Mouse (Mus musculus): ENCODE measurements around the gene Rora. TPM values are rescaled to one million over a fixed set of nuclear protein-coding genes. Genes with fewer than 3 reads are reported as not detected.

Gene Rora
- polyA plus RNA-seq, 1 experiment from 2014 or later: 7.6 TPM

DNA sequence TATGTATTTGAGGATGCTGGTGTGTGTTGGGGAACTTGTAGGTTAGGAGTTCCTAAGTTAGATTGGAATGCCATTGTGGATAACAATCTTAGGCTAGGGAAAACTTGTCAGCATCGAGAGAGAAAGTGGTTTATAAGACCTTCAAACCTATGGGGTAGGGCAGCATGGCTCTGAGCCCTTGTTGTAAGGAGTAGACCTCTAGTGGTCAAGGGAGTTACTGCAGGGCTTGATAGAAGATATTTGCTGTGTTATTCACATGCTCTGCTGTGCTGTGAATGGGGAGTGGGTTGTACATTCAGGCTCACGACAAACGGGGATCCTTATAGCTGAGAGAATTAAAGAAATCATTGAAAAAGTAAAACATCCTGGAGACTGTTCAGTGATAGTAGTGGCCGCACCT, 35.8 kb downstream of the Rora start:
- H3K4me3 ChIP-seq (replicated peaks): no peak overlapping the region
- H3K4me1 ChIP-seq: no peaks in the 10 kb centered on the region
- no peak for ATAC-seq (ENCODE audit: insufficient read depth, low FRiP score, low read depth)
- no peaks in the 10 kb centered on the region for H3K36me3 ChIP-seq
- H3K9ac ChIP-seq: no peak overlapping the region
- 37% methylated on average over 4 of the region's 4 CpGs for WGBS
- no peaks in the 10 kb centered on the region for H3K27me3 ChIP-seq (replicated peaks)
- H3K4me2 ChIP-seq: no peak overlapping the region
- no peak overlapping the region for H3K27ac ChIP-seq
- H3K9me3 ChIP-seq: no peaks in the 10 kb centered on the region

DNA sequence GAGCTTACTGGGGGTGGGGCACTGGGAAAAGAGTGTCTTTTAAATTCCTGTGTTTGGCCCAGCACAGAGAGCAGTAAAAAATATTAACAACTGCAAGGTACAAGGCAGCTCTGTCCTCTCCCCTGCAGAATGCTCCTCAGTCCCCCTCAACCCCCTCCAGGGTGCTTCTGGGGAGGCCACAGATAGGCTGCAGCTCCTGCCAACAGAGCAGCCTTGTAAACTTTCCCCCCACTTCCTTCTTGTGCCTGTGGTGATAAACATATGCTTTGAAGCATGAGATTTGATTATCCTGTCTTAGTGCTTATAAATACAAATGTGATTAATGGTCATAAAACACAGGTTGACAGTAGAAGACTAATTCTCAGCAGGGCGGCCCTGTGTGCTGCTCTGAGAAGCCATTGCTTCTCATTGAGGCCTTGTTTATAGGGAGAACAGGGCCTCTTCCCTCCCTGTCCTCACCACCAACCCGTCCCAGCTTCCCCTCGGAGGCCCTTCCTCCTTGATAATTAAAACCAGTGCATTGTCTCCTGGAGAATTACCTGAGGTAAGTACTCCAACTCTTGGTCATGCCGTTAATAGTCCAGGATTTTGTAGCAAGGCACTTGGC, 41.4 kb downstream of the Rora start:
- Histone ChIP-seq H3K27ac (no peak overlapping the region), H3K36me3 (no peaks in the 10 kb centered on the region), H3K4me2 (no peak overlapping the region), H3K9ac (no peak overlapping the region), H3K27me3 (replicated peaks) (no peaks in the 10 kb centered on the region), H3K4me1 (0 out of 2 replicates have a peak, but pooled peaks cover 8% of the 10 kb centered on the region), H3K4me3 (replicated peaks) (no peak overlapping the region), H3K9me3 (no peaks in the 10 kb centered on the region)
- 33% methylated on average over 4 of the region's 4 CpGs for WGBS
- no peak for ATAC-seq (ENCODE audit: insufficient read depth, low FRiP score, low read depth)

DNA sequence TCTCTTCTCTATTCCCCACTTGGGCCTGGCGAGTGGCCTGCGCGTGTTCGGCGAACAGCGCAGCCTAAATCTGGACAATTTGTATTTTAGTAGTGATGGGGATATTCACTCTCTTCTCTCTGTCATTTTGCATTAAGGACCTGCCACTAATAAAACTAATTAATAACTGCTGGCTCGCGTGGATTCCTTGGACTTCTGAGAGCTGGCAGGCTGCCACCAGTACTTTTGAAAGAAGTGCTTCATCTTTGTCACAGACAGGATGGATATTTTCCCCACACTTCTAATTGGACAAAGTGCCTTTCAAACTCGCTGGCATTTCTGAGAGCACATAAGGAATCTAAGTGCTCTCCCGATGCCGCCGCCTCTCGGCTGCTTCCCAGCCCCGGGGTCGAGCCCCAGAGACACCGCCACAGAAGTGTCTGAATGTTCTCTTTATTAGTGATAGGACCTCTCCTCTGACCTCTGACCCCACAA, 41.9 kb downstream of the Rora start:
- Histone ChIP-seq H3K27ac (no peak overlapping the region), H3K9ac (no peak overlapping the region), H3K4me3 (replicated peaks) (no peak overlapping the region), H3K9me3 (no peaks in the 10 kb centered on the region), H3K4me1 (0 out of 2 replicates have a peak, but pooled peaks cover 8% of the 10 kb centered on the region), H3K27me3 (replicated peaks) (no peaks in the 10 kb centered on the region), H3K4me2 (no peak overlapping the region), H3K36me3 (no peaks in the 10 kb centered on the region)
- no peak for ATAC-seq (ENCODE audit: insufficient read depth, low FRiP score, low read depth)
- 38% methylated on average over 16 of the region's 16 CpGs for WGBS

DNA sequence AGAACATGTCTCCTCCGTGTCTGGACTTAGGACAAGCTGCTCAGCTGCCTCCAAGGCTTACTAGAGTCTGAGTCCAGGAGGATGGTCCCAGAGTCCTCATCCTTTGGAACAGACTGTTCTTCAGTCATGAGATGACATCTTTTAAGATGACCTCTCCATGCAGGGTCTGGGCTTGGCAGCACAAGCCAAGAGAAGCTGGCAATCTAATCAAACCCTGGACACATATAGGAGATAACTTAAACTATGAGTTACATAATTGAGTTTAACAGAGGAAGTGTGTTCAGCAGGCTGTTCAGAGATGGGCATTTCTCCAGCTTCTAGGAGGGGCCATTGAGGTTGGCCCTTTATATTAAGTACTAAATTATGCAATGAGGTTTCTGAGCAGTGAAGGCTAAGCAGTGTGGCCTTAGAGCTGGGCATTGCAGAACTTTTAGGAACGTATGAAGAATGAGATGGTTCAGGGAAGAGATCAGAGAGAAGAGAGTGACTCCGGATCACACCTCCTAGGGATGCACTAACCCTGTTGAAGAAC, 42.9 kb downstream of the Rora start:
- ATAC-seq (ENCODE audit: insufficient read depth, low FRiP score, low read depth): no peak
- Histone ChIP-seq H3K4me2 (no peak overlapping the region), H3K36me3 (no peaks in the 10 kb centered on the region), H3K4me3 (replicated peaks) (no peak overlapping the region), H3K27me3 (replicated peaks) (no peaks in the 10 kb centered on the region), H3K9me3 (no peaks in the 10 kb centered on the region), H3K9ac (no peak overlapping the region), H3K4me1 (0 out of 2 replicates have a peak, but pooled peaks cover 8% of the 10 kb centered on the region), H3K27ac (no peak overlapping the region)
- WGBS: 85% methylated on average over 3 of the region's 3 CpGs

DNA sequence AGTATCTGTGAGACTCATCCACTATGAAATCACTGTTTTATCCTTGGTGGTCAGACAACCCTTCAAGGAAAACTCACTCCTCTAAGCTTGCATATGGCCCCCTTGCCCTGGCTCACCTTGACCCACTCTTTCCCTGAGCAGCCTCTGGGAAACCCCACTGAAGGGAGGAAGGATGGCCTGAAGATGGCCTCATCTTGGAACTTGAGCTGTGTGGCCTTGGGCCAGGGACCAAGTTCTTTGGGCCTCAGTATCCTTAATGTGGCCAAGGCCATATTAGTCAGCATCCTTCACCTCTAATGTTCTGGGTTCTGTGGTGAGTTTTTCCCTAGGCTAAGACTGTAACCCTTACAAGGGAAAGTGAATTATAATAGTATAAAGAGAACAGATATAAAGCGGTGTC, 45.8 kb downstream of the Rora start:
- H3K27me3 ChIP-seq (replicated peaks): no peaks in the 10 kb centered on the region
- H3K4me3 ChIP-seq (replicated peaks): no peak overlapping the region
- no peaks in the 10 kb centered on the region for H3K36me3 ChIP-seq
- H3K4me1 ChIP-seq: 0 out of 2 replicates have a peak, but pooled peaks cover 8% of the 10 kb centered on the region
- 75% methylated on average over 1 of the region's 1 CpGs for WGBS
- no peak for ATAC-seq (ENCODE audit: insufficient read depth, low FRiP score, low read depth)
- no peaks in the 10 kb centered on the region for H3K9me3 ChIP-seq
- no peak overlapping the region for H3K4me2 ChIP-seq
- H3K9ac ChIP-seq: no peak overlapping the region
- H3K27ac ChIP-seq: no peak overlapping the region

DNA sequence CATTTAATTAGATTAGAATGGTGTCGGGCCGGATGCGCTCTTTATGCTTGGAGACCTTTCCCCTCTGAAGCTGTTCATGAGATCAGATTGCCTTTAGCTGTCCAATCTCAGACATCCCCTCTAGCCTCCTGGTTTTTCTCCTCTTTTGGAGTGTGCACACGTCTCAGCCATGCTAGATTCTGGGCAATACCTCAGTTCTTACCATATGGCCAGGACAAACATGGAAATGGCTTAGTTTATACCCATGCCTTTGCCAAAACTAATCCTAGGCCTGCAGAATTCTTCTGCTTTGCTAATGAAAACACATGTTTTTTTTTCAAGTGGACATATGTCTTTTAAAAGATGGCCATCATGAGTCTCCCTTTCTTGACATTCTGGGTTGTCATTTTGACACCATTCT, 46.3 kb downstream of the Rora start:
- H3K4me2 ChIP-seq: no peak overlapping the region
- H3K36me3 ChIP-seq: no peaks in the 10 kb centered on the region
- no peaks in the 10 kb centered on the region for H3K27me3 ChIP-seq (replicated peaks)
- H3K27ac ChIP-seq: no peak overlapping the region
- ATAC-seq (ENCODE audit: insufficient read depth, low FRiP score, low read depth): no peak
- no peak overlapping the region for H3K4me3 ChIP-seq (replicated peaks)
- no peak overlapping the region for H3K9ac ChIP-seq
- 58% methylated on average over 4 of the region's 4 CpGs for WGBS
- no peaks in the 10 kb centered on the region for H3K9me3 ChIP-seq
- 0 out of 2 replicates have a peak, but pooled peaks cover 8% of the 10 kb centered on the region for H3K4me1 ChIP-seq

DNA sequence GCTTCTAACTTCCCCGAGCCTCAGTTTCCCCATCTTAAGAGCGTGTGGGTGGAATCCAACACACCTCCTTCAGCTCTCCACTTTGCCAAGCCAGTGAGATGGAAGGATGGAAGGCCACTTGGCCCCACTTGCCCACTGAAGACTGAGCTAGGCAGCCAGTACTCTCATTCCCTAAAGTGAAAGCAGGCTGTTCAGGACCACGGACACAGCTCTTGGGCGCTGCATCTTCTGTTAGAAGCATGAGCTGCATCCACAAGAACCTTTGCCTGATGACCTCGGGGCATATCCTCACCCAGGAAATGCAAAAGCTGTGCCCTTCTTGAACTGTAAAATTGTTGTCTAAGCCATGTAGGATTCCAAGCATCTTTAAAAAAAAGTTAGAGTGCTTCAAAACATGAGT, 54.0 kb downstream of the Rora start:
- ATAC-seq (ENCODE audit: insufficient read depth, low FRiP score, low read depth): no peak
- Histone ChIP-seq H3K27me3 (replicated peaks) (no peaks in the 10 kb centered on the region), H3K27ac (no peak overlapping the region), H3K4me1 (no peaks in the 10 kb centered on the region), H3K36me3 (no peaks in the 10 kb centered on the region), H3K9ac (no peak overlapping the region), H3K4me3 (replicated peaks) (no peak overlapping the region), H3K4me2 (no peak overlapping the region), H3K9me3 (no peaks in the 10 kb centered on the region)
- 59% methylated on average over 5 of the region's 5 CpGs for WGBS

DNA sequence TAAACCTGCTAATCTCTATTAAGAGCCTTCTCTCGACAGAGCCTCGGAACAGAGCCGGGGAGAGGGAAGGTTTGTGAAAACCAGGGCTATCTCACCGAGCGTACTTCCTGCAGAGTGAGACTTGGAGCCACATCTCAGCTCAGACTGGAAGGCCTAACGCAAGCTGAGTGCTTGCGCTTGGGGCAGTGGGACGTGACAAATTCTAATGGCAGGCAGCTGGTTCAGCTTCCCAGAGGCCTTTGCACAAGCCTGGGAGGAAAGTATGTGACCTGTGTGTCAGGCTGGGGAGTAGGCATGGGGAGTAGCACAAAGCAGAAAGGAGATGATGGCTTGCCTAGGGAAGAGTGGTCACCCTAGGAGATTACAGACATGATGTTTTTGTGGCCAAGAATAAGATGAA, 55.6 kb downstream of the Rora start:
- Histone ChIP-seq H3K9me3 (no peaks in the 10 kb centered on the region), H3K4me2 (no peak overlapping the region), H3K27ac (no peak overlapping the region), H3K4me3 (replicated peaks) (no peak overlapping the region), H3K4me1 (no peaks in the 10 kb centered on the region), H3K36me3 (no peaks in the 10 kb centered on the region), H3K9ac (no peak overlapping the region), H3K27me3 (replicated peaks) (no peaks in the 10 kb centered on the region)
- ATAC-seq (ENCODE audit: insufficient read depth, low FRiP score, low read depth): no peak
- 66% methylated on average over 8 of the region's 8 CpGs for WGBS

DNA sequence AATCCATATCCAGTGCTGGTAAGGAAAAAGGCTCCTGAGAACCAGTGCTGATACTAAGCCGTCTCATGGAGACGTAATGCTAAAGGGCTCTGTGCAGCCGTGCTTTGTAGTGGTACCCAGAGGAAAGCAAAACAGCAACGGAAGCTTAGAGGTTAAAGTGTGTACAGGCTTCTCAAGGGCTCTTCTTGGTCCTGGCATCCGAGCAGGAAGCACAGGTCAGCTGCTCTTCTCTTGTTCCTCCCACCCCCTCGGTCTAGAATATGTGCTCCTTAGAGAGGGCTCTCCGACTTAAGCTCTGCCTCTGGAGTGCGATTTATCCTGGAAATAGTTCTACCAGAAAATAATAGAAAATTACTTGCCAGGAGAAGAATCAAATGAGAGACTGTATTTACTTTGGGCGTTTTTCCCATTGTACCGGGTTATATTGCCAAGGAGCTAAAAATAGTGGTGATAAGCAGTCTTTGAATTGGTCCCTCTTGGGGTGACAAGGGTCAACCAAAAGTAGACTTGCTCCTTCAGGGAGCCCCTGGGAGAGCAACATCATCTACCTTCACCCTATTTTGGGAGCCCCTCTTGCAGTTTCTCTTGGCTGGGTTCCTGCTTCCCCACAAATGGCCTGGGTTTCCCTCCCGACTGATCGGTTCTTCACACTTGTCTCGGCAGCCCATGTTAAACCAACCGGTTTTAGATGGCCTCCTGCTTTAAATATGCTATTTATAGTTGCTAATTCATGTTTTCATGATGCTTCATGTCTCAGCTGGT, 57.5 kb downstream of the Rora start:
- 63% methylated on average over 14 of the region's 14 CpGs for WGBS
- no peak overlapping the region for H3K27ac ChIP-seq
- no peak overlapping the region for H3K4me2 ChIP-seq
- H3K9me3 ChIP-seq: no peaks in the 10 kb centered on the region
- no peak overlapping the region for H3K9ac ChIP-seq
- H3K27me3 ChIP-seq (replicated peaks): no peaks in the 10 kb centered on the region
- H3K36me3 ChIP-seq: no peaks in the 10 kb centered on the region
- no peak for ATAC-seq (ENCODE audit: insufficient read depth, low FRiP score, low read depth)
- H3K4me1 ChIP-seq: no peaks in the 10 kb centered on the region
- no peak overlapping the region for H3K4me3 ChIP-seq (replicated peaks)

DNA sequence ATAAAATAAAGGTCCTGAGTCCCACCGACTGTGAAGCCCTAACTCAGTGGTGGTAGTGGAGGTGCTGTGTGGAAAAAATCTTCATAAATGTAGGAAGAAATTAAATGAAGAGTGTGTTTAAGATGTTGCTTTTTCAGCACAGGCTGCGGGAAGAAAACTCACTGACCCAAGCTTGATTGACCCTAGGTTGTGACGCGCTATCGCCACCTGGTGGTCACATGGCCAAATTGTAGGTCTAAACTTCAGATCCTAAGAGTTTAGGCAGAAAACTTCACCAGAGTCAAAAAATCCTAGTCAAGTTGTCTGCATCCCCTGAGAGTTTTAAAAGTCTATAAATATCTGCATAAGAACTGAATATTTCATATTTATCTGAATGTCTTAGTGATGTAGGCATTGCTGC, 63.4 kb downstream of the Rora start:
- H3K9ac ChIP-seq: no peak overlapping the region
- no peaks in the 10 kb centered on the region for H3K4me1 ChIP-seq
- no peak overlapping the region for H3K4me3 ChIP-seq (replicated peaks)
- H3K9me3 ChIP-seq: no peaks in the 10 kb centered on the region
- no peak overlapping the region for H3K4me2 ChIP-seq
- 20% methylated on average over 5 of the region's 5 CpGs for WGBS
- H3K27ac ChIP-seq: no peak overlapping the region
- no peaks in the 10 kb centered on the region for H3K27me3 ChIP-seq (replicated peaks)
- no peaks in the 10 kb centered on the region for H3K36me3 ChIP-seq
- no peak for ATAC-seq (ENCODE audit: insufficient read depth, low FRiP score, low read depth)

DNA sequence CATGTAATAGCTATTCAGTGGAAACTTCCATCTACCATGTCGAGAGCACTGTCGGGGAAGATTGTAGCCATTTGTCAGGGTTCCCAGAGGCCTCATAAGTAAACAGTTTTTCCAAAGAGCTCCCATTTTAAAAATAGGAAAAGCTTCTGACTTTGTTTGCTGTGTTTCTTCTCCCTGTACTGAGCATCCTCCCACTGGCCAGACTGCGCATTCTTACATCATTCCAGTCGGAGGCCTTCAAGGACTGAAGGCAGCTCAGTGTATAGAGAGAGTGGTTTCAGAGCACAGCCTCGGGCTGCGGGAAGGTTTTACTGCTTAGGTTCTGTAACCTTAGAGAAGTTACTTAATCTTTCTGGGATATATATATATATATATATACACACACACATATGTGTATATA, 64.8 kb downstream of the Rora start:
- Histone ChIP-seq H3K36me3 (no peaks in the 10 kb centered on the region), H3K9me3 (no peaks in the 10 kb centered on the region), H3K4me3 (replicated peaks) (no peak overlapping the region), H3K27me3 (replicated peaks) (no peaks in the 10 kb centered on the region), H3K4me2 (no peak overlapping the region), H3K9ac (no peak overlapping the region), H3K4me1 (no peaks in the 10 kb centered on the region), H3K27ac (no peak overlapping the region)
- WGBS: 77% methylated on average over 6 of the region's 6 CpGs
- no peak for ATAC-seq (ENCODE audit: insufficient read depth, low FRiP score, low read depth)

DNA sequence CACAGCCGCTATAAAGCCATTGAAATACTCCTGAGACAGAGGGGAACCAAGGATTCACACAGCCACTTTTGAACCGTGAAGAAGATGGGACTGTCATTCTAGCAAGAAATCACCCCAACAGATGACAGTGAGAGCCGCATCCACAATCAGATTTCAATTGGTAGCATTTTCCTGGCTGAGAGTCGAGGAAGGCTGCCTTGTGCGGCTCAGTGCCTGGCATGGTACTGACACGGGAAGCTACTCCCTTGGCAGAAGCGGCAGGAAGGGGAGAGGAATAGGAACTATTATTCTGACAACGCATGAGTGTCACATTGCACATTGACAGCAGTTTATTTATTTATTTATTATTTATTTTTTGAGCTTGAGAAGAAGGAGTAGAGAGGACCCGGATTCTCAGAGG, 65.7 kb downstream of the Rora start:
- Histone ChIP-seq H3K27me3 (replicated peaks) (no peaks in the 10 kb centered on the region), H3K4me3 (replicated peaks) (no peak overlapping the region), H3K27ac (no peak overlapping the region), H3K9me3 (no peaks in the 10 kb centered on the region), H3K9ac (no peak overlapping the region), H3K4me1 (no peaks in the 10 kb centered on the region), H3K36me3 (no peaks in the 10 kb centered on the region), H3K4me2 (no peak overlapping the region)
- no peak for ATAC-seq (ENCODE audit: insufficient read depth, low FRiP score, low read depth)
- 84% methylated on average over 9 of the region's 9 CpGs for WGBS
